Mouse (Mus musculus) monocyte, adult 59 days (primary cell): ENCODE data around the gene Rhoh. TPM values are rescaled to one million over a fixed set of nuclear protein-coding genes. Genes with fewer than 3 reads are reported as not detected.

ENCODE experiments used
- total RNA-seq, 2 experiments: library from RNA; stranded (reverse); gene quantifications; one replicate each; pipeline ENCODE4 v1.2.4; 2023

Rhoh gene
- 10 to 100 TPM; 14.9 to 18.7 TPM for total RNA-seq

GRCm38 (mm10) chr5:65861154-65861944, at the start of gene Rhoh:
Gene Rhoh, plus strand, starts transcription at chr5:65861213.

GRCm38 (mm10) chr5:65934783-65935182, 73.8 kb downstream of the Rhoh start, which contains the start of gene Chrna9:
Gene Chrna9, plus strand, starts transcription at chr5:65934921.

Other genes with a start within 250 kb of the Rhoh start
- 100 to 1,000 TPM; 147 to 159 TPM for gene Pds5a, start 162.9 kb upstream of the Rhoh start, total RNA-seq
- gene N4bp2, start 97.7 kb upstream of the Rhoh start, total RNA-seq = 10 to 100 TPM; 29.9 to 34.7 TPM
- not detected for gene Chrna9, start 73.7 kb downstream of the Rhoh start, total RNA-seq
- gene 9130230L23Rik, start 143.1 kb downstream of the Rhoh start, total RNA-seq = 1 to 10 TPM; 2.1 to 2.9 TPM